Mouse (Mus musculus) ovary, postnatal 14 days (tissue): ENCODE measurements around the gene Hbs1l.

ENCODE experiments used
- DNase-seq: peaks from one replicate; pipeline ENCODE4 v3.0.0; 2022; ENCODE audit warnings: low spot score

Gene Hbs1l

GRCm38 (mm10) chr10:21401259-21401658 lies 105.5 kb downstream of the Hbs1l start:
- DNase-seq: no peak

GRCm38 (mm10) chr10:21404822-21405221 lies 109.0 kb downstream of the Hbs1l start:
- DNase-seq: no peak

DNA sequence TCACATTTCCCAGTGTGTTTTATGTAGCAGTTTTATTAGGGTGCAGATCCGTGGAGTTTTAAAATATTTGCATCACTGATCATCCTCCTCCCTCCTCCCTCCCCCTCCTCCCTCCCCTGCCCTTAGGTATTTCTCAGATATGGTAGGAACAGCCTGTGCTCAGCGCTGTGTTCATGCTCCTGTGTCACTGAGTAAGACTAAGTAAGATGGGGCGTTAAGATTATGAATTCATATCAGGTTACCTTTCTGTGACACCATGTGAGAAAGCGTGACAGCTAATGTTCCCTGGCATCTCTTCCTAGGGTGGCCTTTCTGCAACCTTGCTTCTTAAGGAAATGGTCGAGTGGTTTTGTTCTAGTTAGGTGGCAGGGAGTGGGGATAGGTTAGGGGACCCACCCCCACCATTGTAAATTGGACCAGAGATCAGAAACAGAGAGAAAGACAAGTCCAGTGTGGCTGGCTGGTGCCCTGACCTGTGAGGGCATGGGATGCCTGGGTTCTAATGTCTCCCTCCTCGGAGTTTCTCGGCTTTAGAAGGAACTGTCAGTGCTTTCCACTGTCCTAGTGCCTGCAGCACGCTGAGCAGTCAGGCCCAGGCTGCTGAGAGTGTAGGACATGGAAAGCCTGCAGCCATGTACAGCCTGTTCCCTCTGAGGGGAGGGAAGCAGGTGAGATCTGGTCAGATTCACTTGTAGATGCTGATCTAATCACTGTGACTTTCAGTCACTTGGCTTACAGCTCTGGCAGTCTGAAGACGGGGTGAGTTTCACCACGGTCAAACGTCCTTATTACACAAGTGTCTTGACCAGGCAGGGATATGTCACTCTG lies 110.1 kb downstream of the Hbs1l start:
- DNase-seq: no peak

- DNase-seq: no peak
Measured at GRCm38 (mm10) chr10:21410711-21411110, 114.9 kb downstream of the Hbs1l start.

DNA sequence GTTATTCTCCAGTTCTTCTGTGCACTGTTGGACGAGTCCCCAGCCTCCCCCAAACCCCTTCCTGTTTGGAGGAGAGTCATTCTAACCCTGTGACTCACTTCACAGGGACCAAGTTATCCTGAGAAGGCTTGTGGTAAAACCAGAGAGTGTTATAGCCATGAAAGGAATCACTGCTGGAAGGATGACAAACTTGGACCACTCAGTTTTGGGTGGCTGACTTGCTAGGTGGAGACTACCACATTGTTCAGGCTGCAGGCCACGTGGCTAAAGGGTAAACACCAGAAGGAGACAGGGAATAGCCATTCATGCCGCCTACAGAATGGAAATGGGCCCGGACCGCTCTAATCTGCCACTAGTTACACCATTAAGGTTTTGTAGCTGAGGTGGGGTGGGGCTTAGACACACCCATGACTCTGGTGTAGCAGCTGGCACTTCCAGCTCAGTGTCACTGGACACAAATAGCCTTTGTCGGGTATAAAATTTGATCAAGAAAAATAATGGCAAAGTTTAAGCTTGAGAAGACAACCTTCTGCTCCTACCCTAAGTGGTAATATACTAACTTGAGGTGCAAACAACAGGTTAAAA lies 115.9 kb downstream of the Hbs1l start:
- DNase-seq: no peak

- no peak for DNase-seq
Measured at GRCm38 (mm10) chr10:21415031-21415430, 119.3 kb downstream of the Hbs1l start.

- no peak for DNase-seq
Measured at GRCm38 (mm10) chr10:21416184-21416583, 120.4 kb downstream of the Hbs1l start.
